13 mouse cellular contexts compared by ENCODE assay signal in the genomic region with DNA sequence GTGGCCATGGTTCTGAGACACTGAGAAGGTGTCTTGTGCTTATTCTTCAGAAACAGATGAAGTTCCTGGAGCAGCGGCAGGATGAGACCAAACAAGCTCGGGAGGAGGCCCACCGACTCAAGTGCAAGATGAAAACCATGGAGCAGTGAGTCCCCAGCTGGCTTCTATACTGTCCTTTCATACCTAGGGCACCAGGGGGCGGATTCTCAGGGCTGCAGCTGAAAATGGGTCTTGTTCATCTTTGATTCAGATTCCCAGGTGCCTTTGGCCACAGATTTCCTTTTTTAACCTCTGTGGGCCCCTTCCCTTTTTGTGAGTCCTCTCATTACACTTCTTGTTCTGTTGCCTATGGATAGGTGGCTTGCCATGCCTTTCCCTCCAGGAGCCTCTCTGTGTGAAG. TPM values are rescaled to one million over a fixed set of nuclear protein-coding genes. Genes with fewer than 3 reads are reported as not detected.
DNase-seq lines count a peak whose midpoint lies in the region; ATAC-seq and TF ChIP-seq lines count a peak whose summit lies in the region.
"Had no signal": no experiment of that assay in that cellular context is flagged by ENCODE, and none has a peak within 500 bp of the region (broad histone marks: within the 10 kb centered on the region; RNA-seq: fewer than 3 reads in every experiment).

No protein-coding gene starts in this region.

- no peaks in the 10 kb centered on the region for H3K9me3 ChIP-seq in kidney, postnatal 0 days (replicated peaks; ENCODE audit: low read length)
- no peaks in the 10 kb centered on the region for H3K9me3 ChIP-seq in MEL (replicated peaks; ENCODE audit: insufficient read depth, low read length)
- no peaks in the 10 kb centered on the region for H3K9me3 ChIP-seq in hindbrain, embryonic 15.5 days
- H3K9me3 ChIP-seq: limb, embryonic 12.5 days had no signal

- 82% methylated on average over 4 of the region's 4 CpGs for WGBS in kidney, postnatal 0 days
- WGBS in hindbrain, embryonic 15.5 days, result 79% methylated on average over 4 of the region's 4 CpGs

- TF ChIP-seq RAD21 in MEL (IDR thresholded peaks at IDR 0.05; ENCODE audit: low read depth, low read length), result peak; percentile 10

- no peak for TF ChIP-seq EP300 in MEL (IDR thresholded peaks at IDR 0.05; ENCODE audit: low read depth in 1 of 2, low read length in 2 of 2)

- no peaks in the 10 kb centered on the region for H3K79me2 ChIP-seq in MEL (ENCODE audit: control insufficient read depth, insufficient read depth, low read length, poor library complexity)

- H3K4me1 ChIP-seq in kidney, postnatal 0 days (replicated peaks; ENCODE audit: insufficient read depth, low read length), result no peaks in the 10 kb centered on the region
- no peaks in the 10 kb centered on the region for H3K4me1 ChIP-seq in MEL (ENCODE audit: control insufficient read depth in 1 of 2, insufficient read depth in 2 of 2, low read length in 2 of 2)
- peaks cover 22% of the 10 kb centered on the region for H3K4me1 ChIP-seq in hindbrain, embryonic 15.5 days (replicated peaks)
- H3K4me1 ChIP-seq: limb, embryonic 12.5 days had no signal

- no peak overlapping the region for H3K27ac ChIP-seq in kidney, postnatal 0 days
- H3K27ac ChIP-seq in MEL (ENCODE audit: control insufficient read depth, low read depth, low read length), result no peak overlapping the region
- H3K27ac ChIP-seq in hindbrain, embryonic 15.5 days (replicated peaks), result peak overlapping the region; percentile 82
- H3K27ac ChIP-seq: limb, embryonic 12.5 days had no signal

- peak; percentile 52 for TF ChIP-seq CTCF in kidney, postnatal 0 days (IDR thresholded peaks at IDR 0.05; ENCODE audit: low read depth)
- TF ChIP-seq CTCF in MEL (IDR thresholded peaks at IDR 0.05 in 2 of 3, conservative IDR thresholded peaks at IDR 0.05 in 1 of 3; ENCODE audit: control insufficient read depth in 1 of 3, insufficient read depth in 1 of 3, low read depth in 2 of 3, low read length in 3 of 3, poor library complexity in 1 of 3, severe bottlenecking in 1 of 3), result peak; percentile 24 to 52 (median 30); a peak in 5 of 6 replicates

- TF ChIP-seq POLR2A in MEL (IDR thresholded peaks at IDR 0.05; ENCODE audit: control insufficient read depth in 1 of 2, insufficient read depth in 1 of 2, low read depth in 1 of 2, low read length in 2 of 2, poor library complexity in 1 of 2), result no peak

- H3K4me3 ChIP-seq in kidney, postnatal 0 days (replicated peaks; ENCODE audit: low read depth, low read length), result no peak overlapping the region
- no peak overlapping the region for H3K4me3 ChIP-seq in MEL (ENCODE audit: control insufficient read depth in 1 of 2, insufficient read depth in 1 of 2, low read depth in 2 of 2, low read length in 2 of 2)
- no peak overlapping the region for H3K4me3 ChIP-seq in hindbrain, embryonic 15.5 days
- H3K4me3 ChIP-seq: limb, embryonic 12.5 days had no signal

- peaks cover 9% of the 10 kb centered on the region for H3K36me3 ChIP-seq in kidney, postnatal 0 days (ENCODE audit: insufficient read depth, low read length)
- H3K36me3 ChIP-seq in MEL (ENCODE audit: control insufficient read depth in 1 of 2, insufficient read depth in 2 of 2, low read length in 2 of 2), result peaks cover 0 to 17% of the 10 kb centered on the region in 2 experiments; a peak in 2 of 4 replicates
- no peaks in the 10 kb centered on the region for H3K36me3 ChIP-seq in hindbrain, embryonic 15.5 days

- no peak overlapping the region for H3K9ac ChIP-seq in kidney, postnatal 0 days (ENCODE audit: low read depth, low read length)
- H3K9ac ChIP-seq in MEL (ENCODE audit: control insufficient read depth, low read depth, low read length, poor library complexity, severe bottlenecking), result no peak overlapping the region
- 0 out of 2 replicates have a peak overlapping the region, but pooled peaks have one; percentile 8 for H3K9ac ChIP-seq in hindbrain, embryonic 15.5 days
- H3K9ac ChIP-seq: limb, embryonic 12.5 days had no signal

- no peak for ATAC-seq in kidney, postnatal 0 days (replicated peaks; ENCODE audit: low FRiP score, low read depth)
- ATAC-seq in hindbrain, embryonic 15.5 days (ENCODE audit: low FRiP score, low read depth), result no peak
- ATAC-seq in monocyte, adult 5-6 weeks (replicated peaks; ENCODE audit: insufficient number of reproducible peaks, low FRiP score, low TSS enrichment, poor library complexity, severe bottlenecking), result no peak

- DNase-seq in kidney, postnatal 0 days (ENCODE audit: low spot score), result peak; percentile 36
- no peak for DNase-seq in kidney, postnatal 10 days
- DNase-seq in 416B (ENCODE audit: low read depth) (peak; percentile 27), MEL (ENCODE audit: low read depth, low spot score) (no peak)
- DNase-seq in urinary bladder, adult 2 months (ENCODE audit: low spot score), result no peak
- no peak for DNase-seq in lung, postnatal 36 days
- DNase-seq: gastrocnemius, postnatal 10 days; heart, postnatal 14 days; kidney, postnatal 36 days had no signal

- H3K27me3 ChIP-seq in kidney, postnatal 0 days (ENCODE audit: insufficient read depth, low read length), result no peaks in the 10 kb centered on the region
- no peaks in the 10 kb centered on the region for H3K27me3 ChIP-seq in MEL (ENCODE audit: control insufficient read depth in 1 of 2, insufficient read depth in 2 of 2, low read length in 2 of 2)
- H3K27me3 ChIP-seq in hindbrain, embryonic 15.5 days, result no peaks in the 10 kb centered on the region
- H3K27me3 ChIP-seq: limb, embryonic 12.5 days had no signal

- H3K4me2 ChIP-seq in kidney, postnatal 0 days (ENCODE audit: low read length), result no peak overlapping the region
- H3K4me2 ChIP-seq in hindbrain, embryonic 15.5 days, result peak overlapping the region; percentile 44; the same call in 1 of the 2 replicates
- H3K4me2 ChIP-seq: limb, embryonic 12.5 days had no signal

TF ChIP-seq in MEL, 35 proteins besides CTCF, POLR2A, EP300 and RAD21:
- TF ChIP-seq NRF1 (IDR thresholded peaks at IDR 0.05; ENCODE audit: insufficient read depth, low read depth, low read length, poor library complexity, severe bottlenecking) (no peak), SMC3 (IDR thresholded peaks at IDR 0.05; ENCODE audit: low read depth, low read length) (peak; percentile 57)
TF ChIP-seq in MEL: peak in this region for 1.

RNA-seq across cellular contexts. Expression of gene Traip, which starts 11.0 kb away (rescaled TPM):
- 10.0 and 10.2 TPM in 2 replicates for polyA plus RNA-seq in kidney, postnatal 0 days (2015; fragmentation: Nextera tagmentation; extraction: Ambion mirVana)
- 37.3 and 43.6 TPM in 2 replicates for total RNA-seq in MEL (2012; rRNA removed)
- 10 to 100 TPM in 1 of 2 experiments, not detected in 1; 65.2 TPM for polyA plus RNA-seq in MEL (2012; ENCODE audit: insufficient read depth in 1 of 2, insufficient read length in 2 of 2, low read depth in 1 of 2, low replicate concordance in 2 of 2, missing spikeins in 1 of 2)
- polyA plus RNA-seq in hindbrain, embryonic 15.5 days (2015; fragmentation: Nextera tagmentation; extraction: Ambion mirVana), result 8.4 and 10.5 TPM in 2 replicates
- 0.59 and 1.1 TPM in 2 replicates for polyA plus RNA-seq in urinary bladder, adult 2 months (2012; rRNA removed)
- total RNA-seq in monocyte, adult 5-6 weeks (2017), result 1.5 to 1.8 TPM (median 1.6 TPM) in 3 replicates

RNA-seq across cellular contexts. Expression of gene Uba7, which starts 14.4 kb away (rescaled TPM):
- polyA plus RNA-seq in kidney, postnatal 0 days (2015; fragmentation: Nextera tagmentation; extraction: Ambion mirVana), result 33.2 and 41.6 TPM in 2 replicates
- 15.8 and 18.1 TPM in 2 replicates for total RNA-seq in MEL (2012; rRNA removed)
- polyA plus RNA-seq in MEL (2012; ENCODE audit: insufficient read depth in 1 of 2, insufficient read length in 2 of 2, low read depth in 1 of 2, low replicate concordance in 2 of 2, missing spikeins in 1 of 2), result 10 to 100 TPM in 1 of 2 experiments, not detected in 1; 44.1 TPM
- polyA plus RNA-seq in hindbrain, embryonic 15.5 days (2015; fragmentation: Nextera tagmentation; extraction: Ambion mirVana), result 6.4 and 8.2 TPM in 2 replicates
- 62.1 and 75.1 TPM in 2 replicates for polyA plus RNA-seq in urinary bladder, adult 2 months (2012; rRNA removed)
- 40.1 to 97.0 TPM (median 50.1 TPM) in 3 replicates for total RNA-seq in monocyte, adult 5-6 weeks (2017)

RNA-seq across cellular contexts. Expression of gene Gm20661, which starts 21.9 kb away (rescaled TPM):
- polyA plus RNA-seq in kidney, postnatal 0 days (2015; fragmentation: Nextera tagmentation; extraction: Ambion mirVana), result 1.3 and 2.0 TPM in 2 replicates
- 0.26 and 0.35 TPM in 2 replicates for total RNA-seq in MEL (2012; rRNA removed)
- polyA plus RNA-seq in MEL (2012; ENCODE audit: insufficient read depth in 1 of 2, insufficient read length in 2 of 2, low read depth in 1 of 2, low replicate concordance in 2 of 2, missing spikeins in 1 of 2), result under 1 TPM in 1 of 2 experiments, not detected in 1; 0.85 TPM
- polyA plus RNA-seq in hindbrain, embryonic 15.5 days (2015; fragmentation: Nextera tagmentation; extraction: Ambion mirVana), result 1.1 and 1.5 TPM in 2 replicates
- polyA plus RNA-seq in urinary bladder, adult 2 months (2012; rRNA removed), result 0.19 and 0.39 TPM in 2 replicates
- not detected in 3 replicates for total RNA-seq in monocyte, adult 5-6 weeks (2017)
- polyA plus RNA-seq: testis, adult 2 months had no signal

RNA-seq across cellular contexts. Expression of gene Inka1, which starts 24.8 kb away (rescaled TPM):
- 63.8 and 66.8 TPM in 2 replicates for polyA plus RNA-seq in kidney, postnatal 0 days (2015; fragmentation: Nextera tagmentation; extraction: Ambion mirVana)
- total RNA-seq in MEL (2012; rRNA removed), result 54.1 and 65.3 TPM in 2 replicates
- 10 to 100 TPM in 1 of 2 experiments, not detected in 1; 60.7 TPM for polyA plus RNA-seq in MEL (2012; ENCODE audit: insufficient read depth in 1 of 2, insufficient read length in 2 of 2, low read depth in 1 of 2, low replicate concordance in 2 of 2, missing spikeins in 1 of 2)
- polyA plus RNA-seq in hindbrain, embryonic 15.5 days (2015; fragmentation: Nextera tagmentation; extraction: Ambion mirVana), result 17.9 and 20.2 TPM in 2 replicates
- 8.6 and 11.0 TPM in 2 replicates for polyA plus RNA-seq in urinary bladder, adult 2 months (2012; rRNA removed)
- 3.7 to 14.4 TPM (median 10.5 TPM) in 3 replicates for total RNA-seq in monocyte, adult 5-6 weeks (2017)

RNA-seq across cellular contexts. Expression of gene Camkv, which starts 25.5 kb away (rescaled TPM):
- polyA plus RNA-seq in kidney, postnatal 0 days (2015; fragmentation: Nextera tagmentation; extraction: Ambion mirVana), result 0.95 and 1.3 TPM in 2 replicates
- 0.08 and 0.39 TPM in 2 replicates for total RNA-seq in MEL (2012; rRNA removed)
- polyA plus RNA-seq in MEL (2012; ENCODE audit: insufficient read depth in 1 of 2, insufficient read length in 2 of 2, low read depth in 1 of 2, low replicate concordance in 2 of 2, missing spikeins in 1 of 2), result under 1 TPM in 1 of 2 experiments, not detected in 1; 0.14 TPM
- polyA plus RNA-seq in hindbrain, embryonic 15.5 days (2015; fragmentation: Nextera tagmentation; extraction: Ambion mirVana), result 38.9 and 47.2 TPM in 2 replicates
- 0.12 and 0.15 TPM in 2 replicates for polyA plus RNA-seq in urinary bladder, adult 2 months (2012; rRNA removed)
- total RNA-seq in monocyte, adult 5-6 weeks (2017), result not detected in 3 replicates

Comparison
In these comparisons a context has a peak if more than half of its experiments do, and no peak if none do; other contexts are left out.
1. DNase-seq: peak in kidney, postnatal 0 days (single experiment) and 416B (single experiment); none in kidney, postnatal 10 days (single experiment), MEL (single experiment), urinary bladder, adult 2 months (single experiment) and lung, postnatal 36 days (single experiment).